Mouse (Mus musculus): ENCODE results near the gene Gm20458. TPM values are rescaled to one million over a fixed set of nuclear protein-coding genes. Genes with fewer than 3 reads are reported as not detected.

Gene Gm20458
- polyA plus RNA-seq, 1 experiment from 2014 or later, result 3.7 TPM

GRCm38 (mm10) chr2:164518266-164519170 is 57.8 kb downstream of the Gm20458 start:
- H3K27me3 ChIP-seq (ENCODE audit: low read depth, poor library complexity, severe bottlenecking), result no peaks in the 10 kb centered on the region
- no peak overlapping the region for H3K4me3 ChIP-seq
- H3K36me3 ChIP-seq, result no peaks in the 10 kb centered on the region
- H3K27ac ChIP-seq (replicated peaks), result no peak overlapping the region
- no peak for DNase-seq (ENCODE audit: low spot score)
- 72% methylated on average over 11 of the region's 11 CpGs for WGBS
- H3K9me3 ChIP-seq (replicated peaks), result no peaks in the 10 kb centered on the region
- 0 out of 2 replicates have a peak, but pooled peaks cover 7% of the 10 kb centered on the region for H3K4me1 ChIP-seq

DNA sequence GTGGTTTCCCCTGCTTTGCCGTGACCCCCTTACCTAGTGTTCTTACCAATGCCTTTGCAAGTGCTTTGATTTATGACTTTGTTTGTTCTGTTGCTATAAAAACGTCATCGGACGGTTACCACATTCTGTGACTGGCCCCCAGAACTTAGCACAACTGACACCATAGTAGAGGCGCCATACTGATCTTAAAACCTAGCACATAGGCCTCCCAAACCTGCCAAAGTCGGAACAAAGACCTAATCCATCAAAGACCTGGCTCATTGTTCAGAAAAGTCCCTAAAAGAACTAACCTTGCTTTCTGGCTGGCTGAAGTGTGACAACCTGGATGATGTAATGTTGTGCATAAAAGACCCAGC is 58.4 kb downstream of the Gm20458 start:
- no peaks in the 10 kb centered on the region for H3K27me3 ChIP-seq (ENCODE audit: low read depth, poor library complexity, severe bottlenecking)
- 81% methylated on average over 6 of the region's 6 CpGs for WGBS
- DNase-seq (ENCODE audit: low spot score), result no peak
- H3K4me1 ChIP-seq, result 0 out of 2 replicates have a peak, but pooled peaks cover 7% of the 10 kb centered on the region
- no peak overlapping the region for H3K4me3 ChIP-seq
- H3K27ac ChIP-seq (replicated peaks), result no peak overlapping the region
- H3K9me3 ChIP-seq (replicated peaks), result no peaks in the 10 kb centered on the region
- H3K36me3 ChIP-seq, result no peaks in the 10 kb centered on the region

DNA sequence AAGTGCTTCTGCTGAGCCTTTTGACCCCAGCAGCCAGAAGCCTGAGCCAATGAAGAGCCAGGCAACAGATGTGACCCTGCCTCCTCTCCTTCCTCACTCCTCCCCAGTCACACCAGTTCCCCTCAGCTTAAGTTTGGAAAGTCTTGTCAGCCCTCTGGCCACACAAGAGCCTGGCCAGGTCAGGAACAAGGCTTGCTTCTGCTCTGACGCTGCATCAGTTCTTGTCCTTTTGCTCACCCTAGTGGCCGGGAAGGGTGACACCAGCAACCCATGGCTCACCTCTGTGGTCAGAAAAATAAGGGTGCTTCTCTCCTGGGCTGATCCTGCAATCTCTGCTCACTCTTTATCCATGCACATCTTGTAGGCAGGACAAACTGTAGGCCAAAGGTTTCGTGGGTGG is 60.0 kb downstream of the Gm20458 start:
- Histone ChIP-seq H3K27me3 (ENCODE audit: low read depth, poor library complexity, severe bottlenecking) (no peaks in the 10 kb centered on the region), H3K9me3 (replicated peaks) (no peaks in the 10 kb centered on the region), H3K27ac (replicated peaks) (no peak overlapping the region), H3K4me3 (no peak overlapping the region), H3K4me1 (0 out of 2 replicates have a peak, but pooled peaks cover 7% of the 10 kb centered on the region), H3K36me3 (no peaks in the 10 kb centered on the region)
- DNase-seq (ENCODE audit: low spot score), result peak; percentile 52
- WGBS, result 10% methylated on average over 3 of the region's 3 CpGs

GRCm38 (mm10) chr2:164521841-164522240 is 61.1 kb downstream of the Gm20458 start:
- H3K9me3 ChIP-seq (replicated peaks), result peaks cover 7% of the 10 kb centered on the region
- DNase-seq (ENCODE audit: low spot score), result no peak
- no peaks in the 10 kb centered on the region for H3K36me3 ChIP-seq
- no peak overlapping the region for H3K4me3 ChIP-seq
- WGBS, result 18% methylated on average over 11 of the region's 11 CpGs
- no peak overlapping the region for H3K27ac ChIP-seq (replicated peaks)
- H3K27me3 ChIP-seq (ENCODE audit: low read depth, poor library complexity, severe bottlenecking), result no peaks in the 10 kb centered on the region
- H3K4me1 ChIP-seq, result 0 out of 2 replicates have a peak, but pooled peaks cover 7% of the 10 kb centered on the region

- H3K9me3 ChIP-seq (replicated peaks), result peaks cover 12% of the 10 kb centered on the region
- no peak overlapping the region for H3K4me3 ChIP-seq
- 0 out of 2 replicates have a peak, but pooled peaks cover 7% of the 10 kb centered on the region for H3K4me1 ChIP-seq
- no peak overlapping the region for H3K27ac ChIP-seq (replicated peaks)
- H3K27me3 ChIP-seq (ENCODE audit: low read depth, poor library complexity, severe bottlenecking), result no peaks in the 10 kb centered on the region
- WGBS, result 26% methylated on average over 8 of the region's 8 CpGs
- H3K36me3 ChIP-seq, result no peaks in the 10 kb centered on the region
- DNase-seq (ENCODE audit: low spot score), result no peak
Observed at GRCm38 (mm10) chr2:164522280-164522679, 61.5 kb downstream of the Gm20458 start.

DNA sequence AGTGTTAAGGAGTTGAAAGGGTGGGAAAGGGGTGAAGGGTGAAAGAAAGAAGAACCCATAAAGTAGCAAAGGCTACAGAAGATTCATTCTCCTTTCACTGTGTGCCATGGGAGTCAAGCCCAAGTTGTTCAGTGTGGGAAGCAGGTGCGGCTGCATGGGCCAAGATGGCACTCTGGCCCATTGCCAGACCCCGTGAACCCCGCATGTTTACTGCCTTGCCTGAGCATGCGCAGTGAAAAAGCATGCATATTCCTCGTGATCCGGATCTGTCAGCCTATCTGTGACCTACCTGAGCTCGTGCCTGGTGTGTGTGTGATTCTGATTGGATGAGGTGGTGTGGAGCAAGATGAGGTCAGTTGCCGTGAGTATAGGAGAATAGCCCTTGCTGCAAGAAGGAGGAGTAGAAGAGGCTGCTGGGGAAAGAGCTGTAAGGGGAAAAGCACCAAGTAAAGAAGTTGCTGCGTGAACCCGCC is 62.6 kb downstream of the Gm20458 start:
- Histone ChIP-seq H3K27me3 (ENCODE audit: low read depth, poor library complexity, severe bottlenecking) (no peaks in the 10 kb centered on the region), H3K4me1 (0 out of 2 replicates have a peak, but pooled peaks cover 7% of the 10 kb centered on the region), H3K36me3 (no peaks in the 10 kb centered on the region), H3K4me3 (no peak overlapping the region), H3K9me3 (replicated peaks) (peaks cover 12% of the 10 kb centered on the region), H3K27ac (replicated peaks) (no peak overlapping the region)
- no peak for DNase-seq (ENCODE audit: low spot score)
- 90% methylated on average over 10 of the region's 10 CpGs for WGBS

DNA sequence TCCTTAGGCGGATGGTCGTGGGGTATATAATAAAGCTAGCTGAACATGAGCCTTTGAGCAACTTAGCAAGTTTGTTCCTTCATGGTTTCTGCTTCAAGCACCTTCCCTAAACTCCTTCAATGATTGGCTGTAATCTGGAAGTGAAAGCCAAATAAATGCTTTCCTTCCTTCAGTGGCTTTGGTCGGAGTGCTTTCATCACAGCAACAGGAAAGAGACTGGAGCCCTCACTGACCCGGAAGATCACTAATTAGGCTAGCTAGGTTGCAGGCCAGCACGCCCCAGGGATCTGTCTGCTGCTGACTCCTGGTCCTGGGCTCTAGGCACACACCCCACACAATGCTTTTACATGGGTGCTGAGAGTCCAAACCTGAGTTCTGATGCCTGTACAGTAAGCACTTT is 67.8 kb downstream of the Gm20458 start:
- Histone ChIP-seq H3K27ac (replicated peaks) (no peak overlapping the region), H3K27me3 (ENCODE audit: low read depth, poor library complexity, severe bottlenecking) (no peaks in the 10 kb centered on the region), H3K4me3 (no peak overlapping the region), H3K36me3 (no peaks in the 10 kb centered on the region), H3K9me3 (replicated peaks) (peaks cover 12% of the 10 kb centered on the region), H3K4me1 (no peaks in the 10 kb centered on the region)
- WGBS, result 78% methylated on average over 5 of the region's 5 CpGs
- no peak for DNase-seq (ENCODE audit: low spot score)

GRCm38 (mm10) chr2:164531169-164531568 is 70.4 kb downstream of the Gm20458 start:
- WGBS, result 10% methylated on average over 3 of the region's 3 CpGs
- Histone ChIP-seq H3K36me3 (no peaks in the 10 kb centered on the region), H3K4me1 (no peaks in the 10 kb centered on the region), H3K4me3 (no peak overlapping the region), H3K9me3 (replicated peaks) (peaks cover 11% of the 10 kb centered on the region), H3K27me3 (ENCODE audit: low read depth, poor library complexity, severe bottlenecking) (no peaks in the 10 kb centered on the region), H3K27ac (replicated peaks) (no peak overlapping the region)
- peak; percentile 69 for DNase-seq (ENCODE audit: low spot score)

GRCm38 (mm10) chr2:164534315-164534714 is 73.5 kb downstream of the Gm20458 start:
- no peaks in the 10 kb centered on the region for H3K4me1 ChIP-seq
- H3K27me3 ChIP-seq (ENCODE audit: low read depth, poor library complexity, severe bottlenecking), result no peaks in the 10 kb centered on the region
- no peak overlapping the region for H3K27ac ChIP-seq (replicated peaks)
- no peak for DNase-seq (ENCODE audit: low spot score)
- WGBS, result 84% methylated on average over 10 of the region's 10 CpGs
- H3K36me3 ChIP-seq, result no peaks in the 10 kb centered on the region
- no peaks in the 10 kb centered on the region for H3K9me3 ChIP-seq (replicated peaks)
- H3K4me3 ChIP-seq, result no peak overlapping the region

DNA sequence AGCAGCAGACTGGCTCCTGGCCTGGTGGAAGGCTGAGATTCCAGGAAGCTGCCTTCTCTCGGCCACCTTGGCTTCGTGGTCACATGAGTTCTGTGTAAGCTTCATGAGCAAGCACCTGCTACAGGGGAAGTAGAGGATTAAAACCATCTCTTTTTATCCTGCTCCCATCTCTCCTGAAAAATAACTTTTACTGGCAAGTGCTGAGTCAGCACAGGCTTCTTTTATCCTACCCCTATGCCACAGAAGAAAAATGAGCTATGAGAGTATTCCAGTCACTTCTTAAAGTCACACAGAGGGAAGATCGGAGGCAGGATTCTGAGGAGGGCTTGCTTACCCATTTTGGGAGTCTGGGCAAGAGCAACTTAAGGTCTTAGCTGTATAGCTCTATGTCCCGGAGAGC is 76.2 kb downstream of the Gm20458 start:
- H3K36me3 ChIP-seq, result no peaks in the 10 kb centered on the region
- no peak overlapping the region for H3K27ac ChIP-seq (replicated peaks)
- H3K4me3 ChIP-seq, result no peak overlapping the region
- peaks cover 11% of the 10 kb centered on the region for H3K4me1 ChIP-seq
- no peaks in the 10 kb centered on the region for H3K9me3 ChIP-seq (replicated peaks)
- DNase-seq (ENCODE audit: low spot score), result no peak
- 89% methylated on average over 4 of the region's 4 CpGs for WGBS
- H3K27me3 ChIP-seq (ENCODE audit: low read depth, poor library complexity, severe bottlenecking), result no peaks in the 10 kb centered on the region

Other genes starting within 250 kb of the Gm20458 start
- gene Wfdc15b, start 239.3 kb upstream of the Gm20458 start, polyA plus RNA-seq (2016; fragmentation: Nextera tagmentation; extraction: Ambion mirVana), result not detected in 2 replicates
- not detected in 2 replicates for gene Svs2, start 222.5 kb upstream of the Gm20458 start, polyA plus RNA-seq (2016; fragmentation: Nextera tagmentation; extraction: Ambion mirVana)
- not detected in 2 replicates for gene Svs3b, start 204.3 kb upstream of the Gm20458 start, polyA plus RNA-seq (2016; fragmentation: Nextera tagmentation; extraction: Ambion mirVana)
- not detected in 2 replicates for gene Svs4, start 182.5 kb upstream of the Gm20458 start, polyA plus RNA-seq (2016; fragmentation: Nextera tagmentation; extraction: Ambion mirVana)
- gene Svs3a, start 171.7 kb upstream of the Gm20458 start, polyA plus RNA-seq (2016; fragmentation: Nextera tagmentation; extraction: Ambion mirVana), result not detected in 2 replicates
- gene Svs6, start 144.2 kb upstream of the Gm20458 start, polyA plus RNA-seq (2016; fragmentation: Nextera tagmentation; extraction: Ambion mirVana), result not detected in 2 replicates
- gene Svs5, start 128.2 kb upstream of the Gm20458 start, polyA plus RNA-seq (2016; fragmentation: Nextera tagmentation; extraction: Ambion mirVana), result not detected in 2 replicates
- 0.31 TPM in 1 of 2 replicates, not detected in the other for gene Slpi, start 71.9 kb upstream of the Gm20458 start, polyA plus RNA-seq (2016; fragmentation: Nextera tagmentation; extraction: Ambion mirVana)
- gene Rbpjl, start 57.8 kb upstream of the Gm20458 start, polyA plus RNA-seq (2016; fragmentation: Nextera tagmentation; extraction: Ambion mirVana), result not detected in 2 replicates
- gene Matn4, start 55.8 kb upstream of the Gm20458 start, polyA plus RNA-seq (2016; fragmentation: Nextera tagmentation; extraction: Ambion mirVana), result 0.21 TPM in 1 of 2 replicates, not detected in the other
- 16.1 and 17.4 TPM in 2 replicates for gene Sdc4, start 17.1 kb upstream of the Gm20458 start, polyA plus RNA-seq (2016; fragmentation: Nextera tagmentation; extraction: Ambion mirVana)
- 64.8 and 65.9 TPM in 2 replicates for gene Sys1, start 4.0 kb upstream of the Gm20458 start, polyA plus RNA-seq (2016; fragmentation: Nextera tagmentation; extraction: Ambion mirVana)
- gene Trp53tg5, start 12.8 kb downstream of the Gm20458 start, polyA plus RNA-seq (2016; fragmentation: Nextera tagmentation; extraction: Ambion mirVana), result not detected in 2 replicates
- gene Dbndd2, start 25.1 kb downstream of the Gm20458 start, polyA plus RNA-seq (2016; fragmentation: Nextera tagmentation; extraction: Ambion mirVana), result 3.0 and 3.2 TPM in 2 replicates
- 40.1 and 44.7 TPM in 2 replicates for gene Pigt, start 36.6 kb downstream of the Gm20458 start, polyA plus RNA-seq (2016; fragmentation: Nextera tagmentation; extraction: Ambion mirVana)
- 23.1 and 28.3 TPM in 2 replicates for gene Wfdc2, start 101.4 kb downstream of the Gm20458 start, polyA plus RNA-seq (2016; fragmentation: Nextera tagmentation; extraction: Ambion mirVana)
- not detected in 2 replicates for gene Spint3, start 112.5 kb downstream of the Gm20458 start, polyA plus RNA-seq (2016; fragmentation: Nextera tagmentation; extraction: Ambion mirVana)
- not detected in 2 replicates for gene Wfdc6a, start 124.5 kb downstream of the Gm20458 start, polyA plus RNA-seq (2016; fragmentation: Nextera tagmentation; extraction: Ambion mirVana)
- gene Eppin, start 132.6 kb downstream of the Gm20458 start, polyA plus RNA-seq (2016; fragmentation: Nextera tagmentation; extraction: Ambion mirVana), result not detected in 2 replicates
- not detected in 2 replicates for gene Wfdc6b, start 152.6 kb downstream of the Gm20458 start, polyA plus RNA-seq (2016; fragmentation: Nextera tagmentation; extraction: Ambion mirVana)
- not detected in 2 replicates for gene Wfdc8, start 152.7 kb downstream of the Gm20458 start, polyA plus RNA-seq (2016; fragmentation: Nextera tagmentation; extraction: Ambion mirVana)
- not detected in 2 replicates for gene Wfdc16, start 177.8 kb downstream of the Gm20458 start, polyA plus RNA-seq (2016; fragmentation: Nextera tagmentation; extraction: Ambion mirVana)
- gene Wfdc10, start 195.1 kb downstream of the Gm20458 start, polyA plus RNA-seq (2016; fragmentation: Nextera tagmentation; extraction: Ambion mirVana), result not detected in 2 replicates
- not detected in 2 replicates for gene Wfdc9, start 195.6 kb downstream of the Gm20458 start, polyA plus RNA-seq (2016; fragmentation: Nextera tagmentation; extraction: Ambion mirVana)
- gene Wfdc11, start 213.1 kb downstream of the Gm20458 start, polyA plus RNA-seq (2016; fragmentation: Nextera tagmentation; extraction: Ambion mirVana), result not detected in 2 replicates
- not detected in 2 replicates for gene Wfdc13, start 224.1 kb downstream of the Gm20458 start, polyA plus RNA-seq (2016; fragmentation: Nextera tagmentation; extraction: Ambion mirVana)
- not detected in 2 replicates for gene Spint4, start 237.5 kb downstream of the Gm20458 start, polyA plus RNA-seq (2016; fragmentation: Nextera tagmentation; extraction: Ambion mirVana)